Mouse (Mus musculus) heart, embryonic 11.5 days (tissue): ENCODE measurements around the gene Aldoc. TPM values are rescaled to one million over a fixed set of nuclear protein-coding genes. Genes with fewer than 3 reads are reported as not detected.
A peak's percentile ranks its signal among the peaks of the same experiment; 100 is the strongest.

Source experiments
- ATAC-seq: fragments of 200-750 bp; cut with Nextera tagmentation; replicated peaks from 2 replicates; pipeline ENCODE4 v1.8.0; 2017; ENCODE audit warnings: moderate library complexity; ENCODE audit not compliant: insufficient number of reproducible peaks, low FRiP score, low TSS enrichment
- H3K27ac ChIP-seq: fragments of 300-500 bp; sonication (generic); 2 replicates; pipeline ENCODE4 v1.5.1; 2014; ENCODE audit warnings: mild to moderate bottlenecking, low read depth, low read length
- H3K27me3 ChIP-seq: fragments of 300-500 bp; sonication (generic); 2 replicates; pipeline ENCODE4 v1.6.1; 2014; ENCODE audit warnings: mild to moderate bottlenecking, low read length, mixed read lengths; ENCODE audit not compliant: control insufficient read depth, insufficient read depth
- H3K36me3 ChIP-seq: fragments of 300-500 bp; sonication (generic); 2 replicates; pipeline ENCODE4 v1.6.1; 2014; ENCODE audit warnings: mild to moderate bottlenecking, low read length, moderate library complexity, mixed read lengths; ENCODE audit not compliant: control insufficient read depth, insufficient read depth
- H3K4me1 ChIP-seq: fragments of 300-500 bp; sonication (generic); 2 replicates; pipeline ENCODE4 v1.6.1; 2014; ENCODE audit warnings: low read length; ENCODE audit not compliant: control insufficient read depth, insufficient read depth
- H3K4me2 ChIP-seq: fragments of 300-500 bp; sonication (generic); 2 replicates; pipeline ENCODE4 v1.6.1; 2014; ENCODE audit warnings: mild to moderate bottlenecking, moderate library complexity
- H3K4me3 ChIP-seq: fragments of 300-500 bp; sonication (generic); 2 replicates; pipeline ENCODE4 v1.5.1; 2014; ENCODE audit warnings: low read depth, low read length
- H3K9ac ChIP-seq: fragments of 300-500 bp; sonication (generic); 2 replicates; pipeline ENCODE4 v1.6.1; 2014; ENCODE audit warnings: mild to moderate bottlenecking, low read depth, low read length, moderate library complexity
- H3K9me3 ChIP-seq: fragments of 300-500 bp; sonication (generic); replicated peaks from 2 replicates; pipeline ENCODE4 v1.6.1; 2016; ENCODE audit warnings: low read length; ENCODE audit not compliant: control insufficient read depth
- WGBS: fragments of 180-500 bp; shearing (Covaris S2); extraction: QIAGEN DNeasy Blood & Tissue Kit; methylation state at CpG from one replicate; pipeline ENCODE4 v1.1.7; 2014; ENCODE audit not compliant: insufficient replicate concordance; 5-methylcytosine and 5-hydroxymethylcytosine counted together
- polyA plus RNA-seq: library from polyadenylated mRNA; unstranded; fragments of >200 nt; fragmentation: Nextera tagmentation; extraction: Ambion mirVana; gene quantifications from 2 replicates; pipeline ENCODE4 v1.2.1, GENCODE M21; 2014

The Aldoc gene
- polyA plus RNA-seq, 1 experiment from 2014 or later = 12.4 TPM

- Histone ChIP-seq H3K9me3 (no peaks in the 10 kb centered on the region), H3K4me1 (peaks cover 27% of the 10 kb centered on the region), H3K27me3 (no peaks in the 10 kb centered on the region), H3K36me3 (peaks cover 7% of the 10 kb centered on the region; the same call in 1 of the 2 replicates), H3K4me3 (peak overlapping the region; percentile 88), H3K27ac (peak overlapping the region; percentile 30; the same call in 1 of the 2 replicates), H3K4me2 (peak overlapping the region; percentile 83), H3K9ac (peak overlapping the region; percentile 4; the same call in 1 of the 2 replicates)
- ATAC-seq = no peak
- WGBS = 46% methylated on average over 6 of the region's 6 CpGs
These were observed 21.6 kb downstream of the Aldoc start for GRCm38 (mm10) chr11:78344328-78344889.

GRCm38 (mm10) chr11:78344890-78345715, 22.3 kb downstream of the Aldoc start:
- Histone ChIP-seq H3K27me3 (no peaks in the 10 kb centered on the region), H3K4me3 (peak overlapping the region; percentile 1; the same call in 1 of the 2 replicates), H3K36me3 (peaks cover 5% of the 10 kb centered on the region; the same call in 1 of the 2 replicates), H3K9ac (peak overlapping the region; percentile 24; the same call in 1 of the 2 replicates), H3K4me1 (peaks cover 34% of the 10 kb centered on the region), H3K4me2 (peak overlapping the region; percentile 83), H3K9me3 (no peaks in the 10 kb centered on the region), H3K27ac (peak overlapping the region; percentile 51)
- ATAC-seq = no peak
- WGBS = 32% methylated on average over 8 of the region's 8 CpGs

- H3K4me2 ChIP-seq = peak overlapping the region; percentile 0; the same call in 1 of the 2 replicates
- H3K27me3 ChIP-seq = no peaks in the 10 kb centered on the region
- peaks cover 34% of the 10 kb centered on the region for H3K4me1 ChIP-seq
- no peak overlapping the region for H3K4me3 ChIP-seq
- no peak for ATAC-seq
- 65% methylated on average over 7 of the region's 7 CpGs for WGBS
- no peaks in the 10 kb centered on the region for H3K9me3 ChIP-seq
- peak overlapping the region; percentile 24; the same call in 1 of the 2 replicates for H3K9ac ChIP-seq
- H3K27ac ChIP-seq = peak overlapping the region; percentile 51; the same call in 1 of the 2 replicates
- peaks cover 4% of the 10 kb centered on the region; the same call in 1 of the 2 replicates for H3K36me3 ChIP-seq
These were observed 23.0 kb downstream of the Aldoc start for GRCm38 (mm10) chr11:78345801-78346200.

GRCm38 (mm10) chr11:78346326-78347069, 23.7 kb downstream of the Aldoc start:
- H3K4me3 ChIP-seq = no peak overlapping the region
- peaks cover 34% of the 10 kb centered on the region for H3K4me1 ChIP-seq
- 84% methylated on average over 6 of the region's 6 CpGs for WGBS
- H3K9me3 ChIP-seq = no peaks in the 10 kb centered on the region
- H3K27ac ChIP-seq = no peak overlapping the region
- peaks cover 4% of the 10 kb centered on the region; the same call in 1 of the 2 replicates for H3K36me3 ChIP-seq
- no peaks in the 10 kb centered on the region for H3K27me3 ChIP-seq
- no peak overlapping the region for H3K4me2 ChIP-seq
- H3K9ac ChIP-seq = no peak overlapping the region
- ATAC-seq = no peak

GRCm38 (mm10) chr11:78347070-78347754, 24.4 kb downstream of the Aldoc start:
- no peak overlapping the region for H3K27ac ChIP-seq
- H3K4me1 ChIP-seq = peaks cover 34% of the 10 kb centered on the region
- peaks cover 4% of the 10 kb centered on the region; the same call in 1 of the 2 replicates for H3K36me3 ChIP-seq
- no peaks in the 10 kb centered on the region for H3K27me3 ChIP-seq
- no peak overlapping the region for H3K4me2 ChIP-seq
- ATAC-seq = no peak
- no peaks in the 10 kb centered on the region for H3K9me3 ChIP-seq
- no peak overlapping the region for H3K9ac ChIP-seq
- no peak overlapping the region for H3K4me3 ChIP-seq
- WGBS = 85% methylated on average over 10 of the region's 10 CpGs

- no peak overlapping the region for H3K4me3 ChIP-seq
- peaks cover 4% of the 10 kb centered on the region; the same call in 1 of the 2 replicates for H3K36me3 ChIP-seq
- whole genome bisulfite sequencing = 81% methylated on average over 9 of the region's 9 CpGs
- H3K9ac ChIP-seq = no peak overlapping the region
- ATAC-seq = no peak
- H3K4me2 ChIP-seq = no peak overlapping the region
- H3K9me3 ChIP-seq = no peaks in the 10 kb centered on the region
- H3K4me1 ChIP-seq = peaks cover 34% of the 10 kb centered on the region
- no peak overlapping the region for H3K27ac ChIP-seq
- no peaks in the 10 kb centered on the region for H3K27me3 ChIP-seq
These were observed 25.1 kb downstream of the Aldoc start for GRCm38 (mm10) chr11:78347908-78348307.

- 67% methylated on average over 7 of the region's 7 CpGs for WGBS
- Histone ChIP-seq H3K9me3 (no peaks in the 10 kb centered on the region), H3K9ac (no peak overlapping the region), H3K27me3 (no peaks in the 10 kb centered on the region), H3K4me3 (no peak overlapping the region), H3K4me2 (no peak overlapping the region), H3K27ac (no peak overlapping the region), H3K4me1 (peaks cover 34% of the 10 kb centered on the region), H3K36me3 (peaks cover 4% of the 10 kb centered on the region; the same call in 1 of the 2 replicates)
- ATAC-seq = no peak
These were observed 25.7 kb downstream of the Aldoc start for GRCm38 (mm10) chr11:78348474-78348873.
